Mouse (Mus musculus) stomach, postnatal 0 days (tissue): Measurements from ENCODE around the gene Map4k3.
A peak's percentile ranks its signal among the peaks of the same experiment; 100 is the strongest.

Experiments
- CTCF ChIP-seq: IDR thresholded peaks from 2 replicates; pipeline ENCODE4 v1.5.1; 2016; ENCODE audit warnings: antibody characterized with exemption, low read depth, mild to moderate bottlenecking, moderate library complexity
- EP300 ChIP-seq: optimal IDR thresholded peaks from 2 replicates; pipeline ENCODE3; 2016; ENCODE audit warnings: antibody characterized with exemption

- TF ChIP-seq EP300: no peak
- TF ChIP-seq CTCF: peak; percentile 12; the same call in 1 of the 2 replicates
Measured at GRCm38 (mm10) chr17:80770065-80770464, 41.8 kb upstream of the Map4k3 start.
